Mouse (Mus musculus) CH12.LX (cell line): ENCODE data around the gene Asic4.

Source experiments
- CTCF ChIP-seq, 2 experiments: IDR thresholded peaks in 1 of 2; conservative IDR thresholded peaks in 1 of 2; 2 replicates each; pipeline ENCODE4 v1.5.1; 2011 to 2012; ENCODE audit warnings: low read depth in 2 of 2, low read length in 2 of 2, improper control_type of control experiment in 1 of 2, inconsistent platforms in 1 of 2, mild to moderate bottlenecking in 1 of 2, moderate library complexity in 1 of 2
- MAFK ChIP-seq: IDR thresholded peaks from 2 replicates; pipeline ENCODE4 v1.6.1; 2011; ENCODE audit warnings: low read length, improper control_type of control experiment; ENCODE audit not compliant: insufficient replicate concordance
- POLR2A ChIP-seq: IDR thresholded peaks from 2 replicates; pipeline ENCODE4 v1.6.1; 2011; ENCODE audit warnings: low read depth, mild to moderate bottlenecking, improper control_type of control experiment, low read length
- POLR2AphosphoS2 ChIP-seq: IDR thresholded peaks from 2 replicates; pipeline ENCODE4 v1.6.1; 2011; ENCODE audit warnings: low read depth, low read length, improper control_type of control experiment
- TBP ChIP-seq: conservative IDR thresholded peaks from 2 replicates; pipeline ENCODE4 v1.6.1; 2011; ENCODE audit warnings: low read depth, low read length, improper control_type of control experiment

DNA sequence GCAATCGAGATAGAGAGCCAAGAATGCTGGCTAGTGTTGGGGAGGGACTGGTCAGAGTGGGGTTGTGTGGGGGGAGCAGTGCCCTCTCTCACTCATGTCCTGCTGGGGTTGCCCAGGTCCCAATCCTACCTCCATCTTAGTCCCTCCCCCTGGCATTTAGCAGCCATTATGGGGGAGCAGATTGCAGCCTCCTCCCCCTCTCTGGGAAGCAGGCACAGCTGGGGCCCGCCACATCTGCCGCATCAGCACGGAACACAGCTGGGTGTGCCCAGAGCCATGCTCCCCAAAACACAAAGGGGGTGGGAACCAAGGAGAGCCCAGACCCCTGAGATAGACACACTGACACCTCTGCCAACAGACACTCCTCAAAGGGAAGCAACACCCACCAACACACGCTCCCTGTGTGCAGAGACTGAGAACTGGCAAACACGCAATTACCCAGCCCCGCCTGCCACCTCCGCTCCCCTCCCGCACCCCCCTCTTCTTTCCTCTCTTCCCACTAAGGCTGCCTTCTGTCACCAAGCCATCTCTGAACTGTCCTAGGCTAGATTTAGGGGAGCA lies 5.0 kb upstream of the Asic4 start:
- no peak for TF ChIP-seq CTCF (conservative IDR thresholded peaks at IDR 0.05 in 1 of 2, IDR thresholded peaks at IDR 0.05 in 1 of 2; ENCODE audit: low read depth in 2 of 2, low read length in 2 of 2)
- no peak for TF ChIP-seq TBP
- no peak for TF ChIP-seq POLR2AphosphoS2
- TF ChIP-seq MAFK = no peak
- no peak for TF ChIP-seq POLR2A
